Comparison of ENCODE assay signal across 24 mouse cellular contexts in genomic region chr1:150463068-150463467, GRCm38 (mm10).
"Had no signal": no experiment of that assay in that cellular context is flagged by ENCODE, and none has a peak within 500 bp of the region (broad histone marks: within the 10 kb centered on the region; RNA-seq: fewer than 3 reads in every experiment).

No protein-coding gene starts in this region.

- H3K36me3 ChIP-seq: heart, embryonic 13.5 days; heart, embryonic 15.5 days; hindbrain, embryonic 13.5 days; hindbrain, embryonic 15.5 days; kidney, embryonic 15.5 days; limb, embryonic 13.5 days; limb, embryonic 15.5 days had no signal

- H3K27me3 ChIP-seq: heart, embryonic 13.5 days; heart, embryonic 15.5 days; hindbrain, embryonic 13.5 days; hindbrain, embryonic 15.5 days; kidney, embryonic 15.5 days; limb, embryonic 13.5 days; limb, embryonic 15.5 days had no signal

- H3K4me2 ChIP-seq: heart, embryonic 11.5 days; heart, embryonic 13.5 days; heart, embryonic 15.5 days; hindbrain, embryonic 13.5 days; hindbrain, embryonic 15.5 days; kidney, embryonic 15.5 days; limb, embryonic 13.5 days; limb, embryonic 15.5 days had no signal

- H3K27ac ChIP-seq: heart, adult 2 months; heart, embryonic 13.5 days; heart, embryonic 15.5 days; hindbrain, embryonic 13.5 days; hindbrain, embryonic 15.5 days; hindbrain, postnatal 0 days; kidney, embryonic 15.5 days; kidney, postnatal 0 days; limb, embryonic 13.5 days; limb, embryonic 15.5 days had no signal

- H3K4me1 ChIP-seq: heart, embryonic 15.5 days; hindbrain, embryonic 13.5 days; hindbrain, embryonic 15.5 days; kidney, embryonic 15.5 days; limb, embryonic 15.5 days had no signal

- DNase-seq: gastrocnemius, postnatal 14 days; gastrocnemius, postnatal 36 days; heart, adult 11 months; heart, adult 2 months; heart, postnatal 14 days; heart, postnatal 36 days; kidney, adult 11 months; kidney, adult 2 months; kidney, adult 9 months; kidney, postnatal 14 days; kidney, postnatal 36 days; layer of hippocampus, adult 9-11 months; layer of hippocampus, postnatal 36 days had no signal

- H3K9ac ChIP-seq: heart, embryonic 13.5 days; heart, embryonic 15.5 days; hindbrain, embryonic 13.5 days; hindbrain, embryonic 15.5 days; kidney, embryonic 15.5 days; limb, embryonic 13.5 days; limb, embryonic 15.5 days had no signal

- ATAC-seq: hindbrain, postnatal 0 days; intestine, embryonic 16.5 days had no signal

- H3K9me3 ChIP-seq: heart, embryonic 13.5 days; heart, embryonic 15.5 days; hindbrain, embryonic 13.5 days; hindbrain, embryonic 15.5 days; kidney, embryonic 15.5 days; limb, embryonic 13.5 days; limb, embryonic 15.5 days had no signal

- H3K4me3 ChIP-seq: heart, adult 2 months; heart, embryonic 13.5 days; heart, embryonic 15.5 days; hindbrain, embryonic 13.5 days; hindbrain, embryonic 15.5 days; kidney, embryonic 15.5 days; limb, embryonic 13.5 days; limb, embryonic 15.5 days had no signal
